Mouse (Mus musculus) induced T-regulatory cell, adult 2 months (primary cell): Measurements from ENCODE around the gene Smim12.

Experiments used
- DNase-seq: peaks from one replicate; pipeline ENCODE4 v3.0.0-alpha.2; 2012; ENCODE audit warnings: low read depth

Gene Smim12

DNA sequence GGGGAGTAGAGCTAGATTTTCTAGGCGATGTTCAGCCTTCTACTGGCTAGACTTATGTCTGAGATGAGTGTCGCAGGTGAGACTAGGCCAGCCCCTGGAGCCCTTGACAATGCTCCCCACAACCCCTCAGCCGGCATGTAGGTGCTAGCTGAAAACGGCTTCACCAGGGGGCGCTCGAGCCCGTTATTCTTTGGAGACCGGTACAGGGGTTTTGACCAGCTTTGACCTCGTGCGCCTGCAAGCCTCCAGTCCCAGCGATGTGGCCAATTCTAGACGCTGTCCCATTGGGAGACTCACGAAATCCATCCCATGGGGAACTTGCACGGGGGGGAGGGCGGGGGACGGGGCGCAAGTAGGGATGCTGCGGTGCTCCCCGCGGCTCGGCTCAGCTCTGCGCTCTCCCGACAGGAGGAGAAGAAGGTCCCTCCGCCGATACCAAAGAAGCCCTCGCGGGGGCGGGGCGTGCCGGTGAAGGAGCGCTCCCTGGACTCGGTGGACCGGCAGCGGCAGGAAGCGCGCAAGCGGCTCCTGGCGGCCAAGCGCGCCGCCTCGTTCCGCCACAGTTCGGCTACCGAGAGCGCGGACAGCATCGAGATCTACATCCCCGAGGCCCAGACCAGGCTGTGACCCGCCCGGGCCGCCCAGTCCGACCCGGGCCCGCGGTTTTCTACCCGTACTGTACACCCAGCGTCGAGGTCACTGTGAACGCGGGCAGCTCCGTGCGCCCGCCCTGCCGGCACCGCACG, 7.7 kb upstream of the Smim12 start:
- peak; percentile 93 for DNase-seq

DNA sequence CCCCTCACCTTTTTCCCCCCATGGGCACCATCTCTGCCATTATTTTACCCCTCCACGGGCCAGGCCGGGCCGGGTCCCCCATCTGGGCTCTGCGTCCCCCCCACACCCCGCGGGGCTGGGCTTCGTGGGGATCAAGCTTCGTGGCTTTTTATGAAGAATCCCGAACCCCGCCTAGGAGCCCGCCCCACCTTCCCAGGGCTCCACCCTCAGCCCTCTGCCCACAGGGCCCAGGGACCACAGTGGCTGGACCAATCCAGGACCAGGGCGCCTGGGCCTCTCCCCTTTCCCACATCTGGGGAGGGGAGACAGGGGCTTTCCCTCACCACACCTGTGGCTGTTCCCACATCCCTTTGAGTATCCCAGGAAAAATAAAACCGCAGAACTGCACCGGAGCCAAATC, 7.0 kb upstream of the Smim12 start:
- DNase-seq, result peak; percentile 22

DNA sequence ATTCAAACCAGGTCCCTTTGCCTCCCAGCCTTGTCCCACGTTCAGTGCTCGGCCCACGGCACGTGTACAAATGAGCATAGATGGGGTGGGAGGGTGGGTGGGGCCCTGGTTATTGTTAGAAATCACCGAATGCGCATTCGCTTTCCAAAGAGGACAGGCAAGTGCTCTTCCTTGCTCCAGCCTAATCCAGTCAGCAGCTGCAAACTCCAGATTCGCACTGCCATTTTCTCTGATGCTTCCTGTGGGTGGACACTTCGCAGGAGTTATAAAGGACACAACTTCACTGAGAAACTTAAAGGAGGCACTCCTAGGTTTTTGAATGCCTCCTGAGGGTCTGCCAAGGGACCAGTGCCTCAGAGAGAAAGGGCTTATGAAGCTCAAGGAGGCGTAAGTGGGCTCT, 6.3 kb upstream of the Smim12 start:
- no peak for DNase-seq

DNA sequence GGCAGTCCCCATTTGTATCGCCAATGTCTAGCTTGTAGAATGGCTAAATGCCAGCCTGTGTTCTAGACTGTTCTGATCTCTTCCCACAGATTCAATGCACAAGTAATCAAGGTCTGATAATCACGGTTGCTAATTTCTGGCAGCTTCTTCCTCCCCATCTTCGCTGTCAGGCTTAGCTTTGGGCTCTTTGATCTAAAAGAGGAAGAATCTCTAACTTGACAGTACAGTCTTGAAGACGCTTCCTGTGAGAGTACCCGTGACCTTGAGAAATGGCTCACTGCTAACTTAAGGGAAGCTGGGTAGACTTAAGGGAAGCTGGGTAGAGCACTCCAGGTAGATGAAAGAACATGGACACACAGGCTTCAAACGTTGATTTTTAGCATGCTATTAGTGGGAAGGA, 888 bp upstream of the Smim12 start:
- DNase-seq, result peak; percentile 34

DNA sequence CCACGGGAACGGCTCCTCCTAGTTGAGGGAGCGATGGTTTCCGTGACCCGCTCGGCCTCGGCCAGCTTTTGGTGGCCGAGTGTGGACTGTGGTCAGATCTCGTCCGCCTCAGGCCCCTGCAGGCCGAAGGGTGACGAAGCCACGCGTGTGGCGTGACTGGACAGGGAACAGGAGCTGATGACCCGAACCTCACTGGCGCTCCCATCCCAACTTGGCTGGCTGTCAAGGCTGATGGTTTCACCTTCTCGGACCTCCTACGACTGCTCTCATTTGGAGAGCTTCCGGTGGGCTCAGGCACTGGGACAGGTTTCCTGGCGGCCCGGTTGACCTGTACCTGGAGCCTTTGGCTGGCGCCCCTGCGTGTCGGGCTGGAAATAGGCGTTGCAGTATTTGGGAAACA, 369 bp downstream of the Smim12 start:
- DNase-seq, result no peak

DNA sequence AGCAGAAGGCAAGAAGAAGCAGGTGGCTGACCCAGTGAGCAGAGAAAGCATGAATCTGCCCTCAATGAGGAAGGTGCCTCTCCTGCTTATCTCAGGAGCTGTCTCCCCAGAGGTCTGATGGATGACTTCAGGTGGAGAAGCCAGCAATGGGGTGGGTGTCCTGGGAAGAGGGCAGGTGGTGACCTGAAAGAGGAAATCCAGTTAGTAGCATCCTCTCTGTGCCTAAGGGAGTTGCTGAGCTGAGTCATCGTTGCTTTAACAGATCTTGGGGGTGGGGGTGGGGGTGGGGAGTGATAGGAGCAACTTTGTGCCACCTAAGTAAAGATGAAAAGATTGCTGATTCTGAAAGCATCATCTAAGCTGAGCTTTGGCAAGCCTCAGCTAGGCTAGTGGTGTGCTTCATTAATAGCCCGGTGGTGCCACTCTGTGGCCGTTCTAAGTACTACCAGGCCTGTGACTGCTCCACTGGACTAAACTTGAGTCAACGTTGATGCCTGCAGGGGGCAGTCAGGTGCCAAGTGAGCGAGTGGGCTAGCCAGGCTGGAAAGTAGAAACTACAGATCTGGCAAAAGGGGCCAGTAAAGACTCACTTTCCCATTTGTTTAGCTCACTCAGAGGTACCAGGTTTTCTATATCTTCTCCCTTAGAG, 6.2 kb downstream of the Smim12 start:
- DNase-seq, result peak; percentile 95

DNA sequence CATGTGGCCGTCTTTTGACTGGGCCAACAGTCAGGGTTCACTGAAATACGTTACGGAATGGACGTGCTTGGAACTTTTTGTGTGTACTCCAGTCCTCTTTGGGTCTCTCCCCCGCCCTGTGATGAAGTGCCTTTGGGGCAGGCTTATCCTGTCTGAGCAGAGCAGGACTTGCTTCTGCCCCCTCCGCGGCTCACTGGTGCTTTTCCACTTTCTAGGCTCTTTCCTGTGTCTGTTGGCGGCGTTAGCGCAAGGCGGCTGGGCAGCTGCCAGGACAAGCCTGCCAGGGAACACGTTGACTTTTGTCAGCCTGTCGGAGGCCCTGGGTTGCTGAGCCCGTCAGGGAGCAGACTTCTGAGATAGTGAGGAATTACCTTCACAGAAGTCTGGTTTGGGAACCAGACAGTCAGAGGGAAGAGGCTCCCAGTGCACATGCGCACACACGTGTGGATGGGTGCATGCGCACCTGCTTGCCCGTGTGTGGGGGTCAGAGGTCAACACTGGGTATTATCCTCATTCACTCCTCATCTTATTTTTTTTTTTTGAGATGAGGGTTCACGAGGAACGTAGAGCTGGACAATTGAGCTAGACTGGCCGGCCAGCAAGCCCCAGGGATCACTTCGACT, 8.5 kb downstream of the Smim12 start:
- DNase-seq, result no peak

DNA sequence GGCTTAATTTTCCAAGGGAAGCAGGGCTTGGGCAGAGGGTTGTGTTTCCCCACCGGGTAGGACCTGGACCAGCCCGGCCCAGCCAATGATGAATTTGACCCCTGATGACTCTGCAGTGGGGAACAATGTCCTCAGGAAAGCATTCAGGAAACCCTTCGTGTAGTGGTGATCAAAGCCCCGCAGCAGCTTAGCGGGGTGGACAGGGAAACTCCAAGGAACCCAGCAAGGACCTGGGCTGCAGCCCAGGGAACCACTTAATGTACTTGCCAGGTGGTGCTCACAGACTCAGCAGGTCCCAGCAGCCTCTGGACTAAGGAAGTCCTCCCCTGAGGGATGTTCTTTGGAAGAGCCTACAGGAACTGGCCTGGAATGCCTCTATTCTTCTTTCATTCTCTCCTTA, 13.2 kb downstream of the Smim12 start:
- no peak for DNase-seq

DNA sequence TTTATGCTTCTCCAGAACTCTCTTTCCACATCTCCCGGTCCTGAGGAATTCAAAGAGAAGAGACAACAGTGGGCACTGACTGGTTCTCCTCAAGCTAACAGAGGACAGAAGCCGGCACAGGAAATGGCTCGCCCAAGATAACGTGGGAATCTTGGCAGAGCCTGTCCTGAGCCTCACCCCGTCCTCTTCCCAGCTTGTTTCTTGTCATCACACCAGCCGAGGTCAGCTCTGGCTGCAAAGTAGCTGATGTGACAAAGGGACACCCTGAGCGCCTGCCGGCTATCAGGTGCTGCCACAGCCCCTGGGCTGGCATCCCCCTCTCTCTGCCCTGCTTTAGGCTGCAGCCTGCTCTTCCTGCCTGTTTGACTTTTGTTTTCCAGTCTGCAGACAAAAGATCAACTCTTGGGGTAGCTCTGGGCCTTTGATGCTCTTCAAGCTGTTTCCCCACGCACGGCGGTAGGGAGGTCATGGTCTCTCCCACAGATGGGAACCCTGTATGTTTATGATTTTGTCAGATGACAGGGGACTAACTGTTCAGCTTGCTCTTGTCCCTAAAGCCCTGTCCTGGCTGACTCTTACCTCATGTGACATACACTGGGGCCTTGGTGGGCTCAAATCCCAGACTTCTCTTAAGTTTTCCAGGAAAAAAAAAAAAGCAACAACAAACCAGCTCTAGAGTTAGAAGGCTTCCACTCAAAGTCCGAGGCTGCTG, 14.8 kb downstream of the Smim12 start:
- no peak for DNase-seq

DNA sequence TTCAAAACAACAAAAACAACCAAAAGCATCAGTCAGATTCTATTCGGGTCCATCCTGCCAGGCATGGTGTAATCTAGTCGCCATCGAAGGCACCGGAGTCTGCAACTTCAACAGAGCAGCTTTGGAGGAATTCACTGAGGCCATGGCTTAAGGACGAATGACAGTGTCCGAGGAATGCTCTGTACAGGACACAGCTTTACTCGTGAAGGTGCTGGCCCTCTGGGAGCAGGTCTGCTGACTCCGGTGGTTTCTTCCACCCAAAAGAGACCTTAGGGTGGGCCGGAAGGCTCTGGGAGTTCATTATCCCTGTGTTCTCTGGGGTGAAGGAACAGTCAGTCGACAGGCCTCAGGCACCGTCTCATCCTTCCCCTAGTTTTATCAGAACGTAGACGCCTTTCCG, 18.0 kb downstream of the Smim12 start:
- no peak for DNase-seq

DNA sequence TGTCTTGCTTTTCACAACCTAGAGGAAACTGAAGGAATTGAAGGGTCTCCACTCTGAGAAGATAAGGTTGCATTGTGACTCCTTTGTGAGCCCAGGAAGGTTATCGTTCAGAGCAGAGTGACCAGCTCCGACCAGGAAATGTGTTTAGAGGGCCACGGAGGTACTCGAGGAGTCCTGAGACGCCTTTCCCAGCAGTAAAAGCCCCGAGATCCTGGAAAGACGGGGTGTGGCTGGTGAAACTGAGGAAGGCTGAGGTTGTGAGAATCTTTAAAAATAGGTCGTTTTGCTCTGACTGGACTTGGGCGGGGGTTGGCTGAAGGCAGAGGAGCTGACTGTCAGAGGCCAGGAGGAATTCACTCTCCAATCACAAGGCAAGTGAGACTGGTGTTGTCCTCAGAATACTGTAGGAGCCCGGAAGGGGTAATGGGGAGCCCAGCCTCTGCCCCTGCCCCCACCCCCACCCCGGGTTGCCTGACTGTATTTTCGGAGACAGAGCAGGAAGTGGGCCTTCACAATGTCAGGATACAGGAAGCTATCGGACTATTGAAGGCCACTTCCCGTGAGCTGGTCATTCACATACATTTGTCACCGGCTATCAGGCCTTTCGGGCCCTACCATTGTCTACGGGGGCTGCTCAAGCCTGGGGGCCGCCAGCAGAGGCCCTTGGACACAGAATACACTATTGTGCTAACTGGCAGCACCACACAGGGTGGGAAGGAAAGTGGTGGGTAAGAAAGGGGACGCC, 20.0 kb downstream of the Smim12 start:
- DNase-seq, result no peak

DNA sequence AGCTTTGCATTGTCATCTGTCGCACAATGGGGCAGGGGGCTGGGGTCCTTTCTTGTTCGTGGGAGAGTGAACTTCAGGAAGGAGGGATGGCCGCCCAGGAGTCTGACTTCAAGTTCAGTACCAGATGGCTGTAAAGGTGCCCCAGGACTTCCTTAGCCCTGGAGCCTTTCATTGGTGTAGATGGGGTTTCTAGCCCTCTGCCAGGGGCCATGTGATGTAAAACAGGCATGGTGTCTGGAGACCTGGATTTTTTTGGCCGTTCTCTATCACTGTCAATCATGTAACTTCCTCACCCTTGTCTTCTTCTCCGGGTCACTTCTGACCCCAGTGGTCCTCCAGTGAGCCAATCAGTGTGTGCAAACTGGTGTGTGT, 20.6 kb downstream of the Smim12 start:
- DNase-seq, result no peak

DNA sequence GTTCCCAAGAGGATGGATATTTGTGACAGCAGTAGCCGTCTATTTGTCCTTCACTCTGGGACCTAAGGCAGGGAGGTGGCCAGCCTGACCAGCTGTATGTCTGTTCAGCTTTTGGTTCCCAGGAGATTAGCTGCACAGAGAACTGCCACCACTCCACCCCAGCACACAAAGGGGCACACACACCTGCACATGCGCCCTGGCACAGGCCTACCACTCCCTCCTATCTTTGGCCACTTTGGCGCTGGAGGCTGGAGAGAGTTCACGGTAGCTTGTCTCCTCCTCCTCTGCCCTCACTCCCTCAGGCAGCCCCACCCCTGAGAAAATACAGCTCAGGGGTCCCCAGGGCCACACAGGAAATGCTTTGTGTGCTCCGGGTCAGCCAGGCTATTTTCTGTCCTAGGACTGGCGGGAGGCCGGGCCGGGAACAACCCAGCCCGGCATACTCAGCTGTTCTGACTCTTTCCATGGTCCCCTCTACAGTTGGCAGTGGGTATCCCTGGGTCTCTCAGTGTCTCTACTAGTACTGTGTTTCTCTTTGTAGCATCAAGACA, 34.9 kb downstream of the Smim12 start:
- DNase-seq, result no peak

DNA sequence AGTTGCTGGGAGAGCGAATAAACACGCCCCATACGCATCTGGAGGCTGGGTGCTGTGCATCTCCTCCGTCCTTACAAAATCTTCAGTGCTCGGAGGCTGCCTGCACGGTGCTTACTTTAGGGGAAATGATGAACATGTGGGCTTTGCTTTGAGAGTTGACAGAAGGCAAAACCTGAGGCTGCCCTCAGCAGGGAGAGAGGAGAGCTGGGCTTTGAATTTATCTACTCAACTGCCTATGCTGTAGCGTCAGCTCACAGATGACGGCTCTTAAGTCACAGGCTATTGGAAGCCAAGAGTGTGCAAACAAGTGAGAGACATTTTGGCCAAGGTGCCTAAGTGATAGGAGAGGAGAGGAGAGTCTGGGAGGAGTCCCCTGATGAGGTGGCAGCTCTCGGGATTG, 35.7 kb downstream of the Smim12 start:
- no peak for DNase-seq

DNA sequence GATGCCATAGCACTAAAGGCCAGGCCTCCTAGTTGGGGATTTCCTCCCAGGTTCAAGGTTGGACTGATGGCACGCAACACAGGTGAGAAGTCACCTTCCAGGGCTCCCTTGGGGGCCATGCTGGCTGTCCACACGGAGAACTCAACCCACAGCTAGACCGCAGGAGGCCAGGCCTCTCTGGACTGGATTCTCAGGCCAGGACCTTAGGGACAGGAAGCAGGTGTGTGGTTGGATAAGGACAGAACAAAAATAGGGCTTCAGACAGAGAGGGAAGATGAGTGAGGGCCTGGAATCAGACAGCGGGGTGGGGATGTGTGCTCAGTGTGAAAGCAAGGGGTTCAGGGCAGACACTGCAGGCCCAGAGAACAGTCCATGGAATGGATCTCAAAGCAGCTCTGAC, 43.3 kb downstream of the Smim12 start:
- DNase-seq, result no peak

DNA sequence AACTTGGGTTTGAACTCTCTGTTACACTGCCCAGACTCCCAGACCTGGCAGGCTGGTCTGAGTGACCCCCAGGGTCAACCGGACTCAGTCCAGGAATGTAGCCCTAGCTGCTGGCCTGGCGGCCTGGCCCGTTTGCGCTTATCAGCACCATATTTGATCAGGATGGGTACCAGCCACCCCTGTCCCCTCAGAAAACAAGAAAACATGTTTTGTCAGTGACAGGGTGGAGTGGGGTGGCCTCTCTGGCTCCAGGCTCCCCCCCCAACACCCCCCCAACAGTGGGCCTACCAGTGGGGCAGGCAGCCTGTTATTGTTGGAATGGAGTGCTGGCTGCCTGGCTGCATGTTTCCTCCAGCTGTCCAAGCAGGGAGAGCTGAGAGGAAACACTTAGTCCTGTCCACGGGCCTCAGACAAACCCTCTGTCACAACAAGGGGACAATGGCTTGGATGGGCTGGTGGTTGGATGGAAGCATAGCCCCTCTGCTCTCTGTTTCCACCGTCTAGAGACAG, 45.5 kb downstream of the Smim12 start:
- no peak for DNase-seq

DNA sequence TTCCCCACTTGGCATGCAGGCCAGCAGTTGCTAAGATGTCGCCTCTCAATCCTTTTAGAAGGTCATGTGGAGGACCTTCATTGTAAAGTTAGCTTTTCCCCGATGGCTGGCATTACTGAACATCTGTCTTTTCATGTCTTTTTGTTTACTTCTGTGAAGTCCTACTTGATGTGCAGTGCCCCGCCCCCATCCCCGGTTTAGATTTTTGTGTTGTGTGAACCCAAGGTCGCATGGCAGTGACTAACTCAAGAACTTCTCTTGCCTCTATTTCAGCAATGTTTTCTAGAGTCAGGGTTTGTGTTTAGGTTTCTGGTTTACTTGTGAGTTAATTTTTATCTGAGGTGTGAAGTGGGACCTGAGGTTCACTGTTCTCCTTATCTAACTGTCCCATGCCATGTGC, 49.0 kb downstream of the Smim12 start:
- no peak for DNase-seq
